Mouse (Mus musculus) heart, embryonic 12.5 days (tissue): ENCODE results near the gene Olfr635. TPM values are rescaled to one million over a fixed set of nuclear protein-coding genes. Genes with fewer than 3 reads are reported as not detected.

Experiments used
- ATAC-seq: fragments of 200-750 bp; cut with Nextera tagmentation; 2 replicates; pipeline ENCODE4 v1.8.0; 2017; ENCODE audit warnings: moderate TSS enrichment, moderate library complexity; ENCODE audit not compliant: insufficient number of reproducible peaks, low FRiP score
- H3K27ac ChIP-seq: fragments of 300-500 bp; sonication (generic); 2 replicates; pipeline ENCODE4 v1.5.1; 2016; ENCODE audit warnings: mild to moderate bottlenecking, moderate library complexity; ENCODE audit not compliant: poor library complexity, severe bottlenecking
- H3K27me3 ChIP-seq: fragments of 300-500 bp; sonication (generic); replicated peaks from 2 replicates; pipeline ENCODE4 v1.6.1; 2016; ENCODE audit warnings: mild to moderate bottlenecking, moderate library complexity
- H3K36me3 ChIP-seq: fragments of 300-500 bp; sonication (generic); 2 replicates; pipeline ENCODE4 v1.6.1; 2016; ENCODE audit warnings: mild to moderate bottlenecking, moderate library complexity
- H3K4me1 ChIP-seq: fragments of 300-500 bp; sonication (generic); replicated peaks from 2 replicates; pipeline ENCODE4 v1.6.1; 2016; ENCODE audit warnings: mild to moderate bottlenecking
- H3K4me2 ChIP-seq: fragments of 300-500 bp; sonication (generic); 2 replicates; pipeline ENCODE4 v1.6.1; 2016; ENCODE audit warnings: mild to moderate bottlenecking, moderate library complexity
- H3K4me3 ChIP-seq: fragments of 300-500 bp; sonication (generic); 2 replicates; pipeline ENCODE4 v1.5.1; 2016; ENCODE audit warnings: mild to moderate bottlenecking
- H3K9ac ChIP-seq: fragments of 300-500 bp; sonication (generic); 2 replicates; pipeline ENCODE4 v1.6.1; 2016; ENCODE audit warnings: mild to moderate bottlenecking, moderate library complexity
- H3K9me3 ChIP-seq: fragments of 300-500 bp; sonication (generic); replicated peaks from 2 replicates; pipeline ENCODE4 v1.6.1; 2016; ENCODE audit warnings: mild to moderate bottlenecking, moderate library complexity
- WGBS: fragments of 180-500 bp; shearing (Covaris S2); methylation state at CpG from one replicate; pipeline ENCODE4 v1.1.7; 2016; 5-methylcytosine and 5-hydroxymethylcytosine counted together
- polyA plus RNA-seq: library from polyadenylated mRNA; unstranded; fragments of >200 nt; fragmentation: Nextera tagmentation; extraction: Ambion mirVana; gene quantifications from 2 replicates; pipeline ENCODE4 v1.2.1, GENCODE M21; 2016

Olfr635 gene
- polyA plus RNA-seq, 1 experiment from 2014 or later = not detected

DNA sequence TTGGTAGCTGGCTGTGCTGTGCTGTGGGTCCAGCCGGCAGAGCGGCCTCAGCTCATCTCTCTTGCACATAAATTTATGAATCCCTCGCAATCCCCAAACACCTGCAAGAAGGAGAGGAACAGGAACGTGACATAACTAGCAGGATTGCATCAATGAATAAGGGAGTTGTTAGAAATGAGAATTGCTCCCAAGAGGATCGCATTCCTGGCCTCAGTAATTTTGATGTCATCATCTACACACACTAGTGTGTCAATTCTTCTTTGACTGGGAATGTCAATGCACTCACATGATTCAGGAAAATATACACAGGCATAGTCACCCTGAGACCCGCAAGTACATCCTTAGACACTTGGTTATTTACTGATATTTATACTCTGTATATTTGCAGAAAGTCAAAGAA, 54.5 kb downstream of the Olfr635 start, which contains the start of gene Olfr640:
Gene Olfr640 (minus strand): TSS at position 101 of the 400 bp plus-strand sequence.
- H3K9me3 ChIP-seq = 0 out of 2 replicates have a peak, but pooled peaks cover 5% of the 10 kb centered on the region
- ATAC-seq = no peak

DNA sequence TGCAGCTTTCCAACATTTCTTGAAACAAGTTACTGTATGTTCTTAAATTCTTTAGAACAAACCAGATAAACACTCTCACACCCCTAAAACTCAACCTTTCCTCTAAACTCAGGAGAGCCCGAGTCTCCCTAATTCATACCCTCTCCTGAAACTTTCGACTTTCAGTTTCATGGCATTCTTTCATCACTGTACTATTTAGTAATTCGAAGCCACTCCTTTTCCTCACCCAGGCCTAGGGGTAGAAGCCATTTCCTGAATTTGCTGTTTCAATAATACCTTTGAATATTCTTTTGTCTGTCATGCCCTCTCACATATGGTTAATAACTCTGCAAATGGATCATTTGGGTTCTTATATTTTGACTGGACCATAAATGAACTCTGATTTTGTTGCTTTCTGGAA, 56.0 kb downstream of the Olfr635 start:
- H3K27me3 ChIP-seq = no peaks in the 10 kb centered on the region

More for the DNA sequence above, 54.5 kb downstream of the Olfr635 start, which contains the start of gene Olfr640:
- WGBS = 68% methylated on average over 6 of the region's 6 CpGs
- no peaks in the 10 kb centered on the region for H3K36me3 ChIP-seq
- H3K9ac ChIP-seq = no peak within 1 kb of the TSS
- H3K27ac ChIP-seq = no peak within 1 kb of the TSS
- no peaks in the 10 kb centered on the region for H3K4me1 ChIP-seq
- no peak within 1 kb of the TSS for H3K4me3 ChIP-seq
- no peak within 1 kb of the TSS for H3K4me2 ChIP-seq
- H3K27me3 ChIP-seq = no peaks in the 10 kb centered on the region

DNA sequence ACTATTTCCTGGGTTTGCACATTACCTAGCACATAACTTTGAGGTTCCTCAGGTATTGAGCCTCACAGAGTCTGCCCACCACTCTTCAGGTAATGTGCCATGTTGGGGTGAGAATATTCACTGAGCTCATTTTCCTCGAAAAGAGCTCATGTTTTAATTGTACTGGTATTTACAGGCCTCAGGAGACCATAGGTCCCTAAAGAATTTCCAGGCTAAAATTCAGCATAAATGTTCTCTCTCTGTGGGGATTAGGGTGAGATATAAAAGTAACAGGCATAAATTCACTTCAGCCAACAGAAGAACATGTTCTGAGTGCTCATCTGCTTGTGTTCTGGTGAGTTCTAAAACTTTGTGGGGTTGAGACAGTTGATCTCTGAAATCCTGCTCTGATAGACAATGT, 64.2 kb downstream of the Olfr635 start, which contains the start of gene Olfr641:
Gene Olfr641 (plus strand): TSS at position 301 of the 400 bp plus-strand sequence.
- H3K27me3 ChIP-seq = no peaks in the 10 kb centered on the region
- H3K36me3 ChIP-seq = no peaks in the 10 kb centered on the region
- no peak within 1 kb of the TSS for H3K4me3 ChIP-seq
- no peak for ATAC-seq
- H3K4me1 ChIP-seq = no peaks in the 10 kb centered on the region
- H3K9ac ChIP-seq = no peak within 1 kb of the TSS
- H3K4me2 ChIP-seq = no peak within 1 kb of the TSS
- no peak within 1 kb of the TSS for H3K27ac ChIP-seq
- 64% methylated on average over 1 of the region's 1 CpGs for WGBS
- H3K9me3 ChIP-seq = no peaks in the 10 kb centered on the region; the same call in 1 of the 2 replicates

More for the DNA sequence above, 56.0 kb downstream of the Olfr635 start:
- no peaks in the 10 kb centered on the region for H3K36me3 ChIP-seq
- no peak overlapping the region for H3K27ac ChIP-seq
- no peak overlapping the region for H3K9ac ChIP-seq
- no peaks in the 10 kb centered on the region for H3K4me1 ChIP-seq
- H3K9me3 ChIP-seq = 0 out of 2 replicates have a peak, but pooled peaks cover under 1% of the 10 kb centered on the region
- no peak overlapping the region for H3K4me2 ChIP-seq
- 70% methylated on average over 3 of the region's 3 CpGs for WGBS
- no peak for ATAC-seq
- no peak overlapping the region for H3K4me3 ChIP-seq

Other genes with a start within 250 kb of the Olfr635 start
- not detected in 2 replicates for gene Olfr628, start 240.8 kb upstream of the Olfr635 start, polyA plus RNA-seq
- gene Olfr629, start 226.2 kb upstream of the Olfr635 start, polyA plus RNA-seq = 0.08 TPM in 1 of 2 replicates, not detected in the other
- gene Olfr630, start 213.8 kb upstream of the Olfr635 start, polyA plus RNA-seq = not detected in 2 replicates
- gene Olfr69, start 199.6 kb upstream of the Olfr635 start, polyA plus RNA-seq = not detected in 2 replicates
- not detected in 2 replicates for gene Olfr68, start 191.5 kb upstream of the Olfr635 start, polyA plus RNA-seq
- gene Olfr67, start 179.3 kb upstream of the Olfr635 start, polyA plus RNA-seq = not detected in 2 replicates
- 3,072 and 3,403 TPM in 2 replicates for gene Hbb-bt, start 157.2 kb upstream of the Olfr635 start, polyA plus RNA-seq
- 2,689 and 3,022 TPM in 2 replicates for gene Hbb-bs, start 143.1 kb upstream of the Olfr635 start, polyA plus RNA-seq
- 0.50 and 0.56 TPM in 2 replicates for gene Hbb-bh2, start 130.6 kb upstream of the Olfr635 start, polyA plus RNA-seq
- 2,015 and 2,280 TPM in 2 replicates for gene Hbb-bh1, start 128.0 kb upstream of the Olfr635 start, polyA plus RNA-seq
- gene Hbb-y, start 117.9 kb upstream of the Olfr635 start, polyA plus RNA-seq = 31,254 and 35,001 TPM in 2 replicates
- not detected in 2 replicates for gene Olfr66, start 84.9 kb upstream of the Olfr635 start, polyA plus RNA-seq
- gene Olfr64, start 76.7 kb upstream of the Olfr635 start, polyA plus RNA-seq = not detected in 2 replicates
- gene Olfr65, start 67.7 kb upstream of the Olfr635 start, polyA plus RNA-seq = not detected in 2 replicates
- not detected in 2 replicates for gene Olfr631, start 42.3 kb upstream of the Olfr635 start, polyA plus RNA-seq
- gene Olfr632, start 36.8 kb upstream of the Olfr635 start, polyA plus RNA-seq = not detected in 2 replicates
- gene Olfr633, start 26.7 kb upstream of the Olfr635 start, polyA plus RNA-seq = not detected in 2 replicates
- gene Olfr638, start 27.6 kb downstream of the Olfr635 start, polyA plus RNA-seq = 0.18 TPM in 1 of 2 replicates, not detected in the other
- 0.03 and 0.04 TPM in 2 replicates for gene Olfr639, start 46.2 kb downstream of the Olfr635 start, polyA plus RNA-seq
- gene Olfr640, start 54.4 kb downstream of the Olfr635 start, polyA plus RNA-seq = not detected in 2 replicates
- not detected in 2 replicates for gene Olfr641, start 64.3 kb downstream of the Olfr635 start, polyA plus RNA-seq
- not detected in 2 replicates for gene Olfr642, start 81.5 kb downstream of the Olfr635 start, polyA plus RNA-seq
- gene 4930516K23Rik, start 90.3 kb downstream of the Olfr635 start, polyA plus RNA-seq = not detected in 2 replicates
- gene Olfr644, start 100.7 kb downstream of the Olfr635 start, polyA plus RNA-seq = not detected in 2 replicates
- gene Olfr645, start 114.3 kb downstream of the Olfr635 start, polyA plus RNA-seq = not detected in 2 replicates
- gene Olfr646, start 133.7 kb downstream of the Olfr635 start, polyA plus RNA-seq = not detected in 2 replicates
- not detected in 2 replicates for gene Ubqln5, start 158.7 kb downstream of the Olfr635 start, polyA plus RNA-seq
- not detected in 2 replicates for gene Olfr643, start 166.3 kb downstream of the Olfr635 start, polyA plus RNA-seq
- gene Ubqln3, start 172.1 kb downstream of the Olfr635 start, polyA plus RNA-seq = not detected in 2 replicates
- not detected in 2 replicates for gene Ubqlnl, start 179.4 kb downstream of the Olfr635 start, polyA plus RNA-seq
- not detected in 2 replicates for gene Olfm5, start 193.7 kb downstream of the Olfr635 start, polyA plus RNA-seq
- gene Olfr648, start 212.2 kb downstream of the Olfr635 start, polyA plus RNA-seq = 0.28 and 0.32 TPM in 2 replicates
- gene Olfr649, start 224.8 kb downstream of the Olfr635 start, polyA plus RNA-seq = not detected in 2 replicates
- 7.6 and 7.7 TPM in 2 replicates for gene Trim6, start 247.6 kb downstream of the Olfr635 start, polyA plus RNA-seq